Mouse (Mus musculus): ENCODE results near the gene Irf2bp2. TPM values are rescaled to one million over a fixed set of nuclear protein-coding genes. Genes with fewer than 3 reads are reported as not detected.

The Irf2bp2 gene
- polyA plus RNA-seq, 1 experiment = 39.6 TPM

DNA sequence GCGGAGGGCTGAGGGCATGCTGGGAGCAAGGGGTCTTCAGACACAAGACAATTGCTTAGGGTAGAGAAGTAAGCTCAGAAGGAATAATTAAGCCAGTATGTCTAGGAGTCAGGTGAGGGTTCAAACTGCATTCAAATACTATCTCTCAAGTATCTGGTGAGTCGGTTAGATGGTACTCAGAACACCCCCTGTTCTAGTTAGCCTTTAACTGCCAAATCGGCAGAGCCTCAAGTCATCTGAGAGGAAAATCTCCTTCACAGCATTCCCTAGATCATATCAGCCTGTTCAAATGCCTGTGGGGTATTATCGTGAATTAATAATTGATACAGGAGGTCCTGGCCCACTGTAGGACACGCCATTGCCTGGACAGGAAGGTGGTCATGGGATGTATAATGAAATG, 23.9 kb upstream of the Irf2bp2 start:
- TF ChIP-seq CTCF (IDR thresholded peaks at IDR 0.05; ENCODE audit: borderline replicate concordance, extremely low read depth, insufficient read depth, insufficient read length) (no peak), POLR2A (IDR thresholded peaks at IDR 0.05; ENCODE audit: borderline replicate concordance, extremely low read depth, insufficient read depth, insufficient read length, poor library complexity, severe bottlenecking) (no peak)
- DNase-seq (ENCODE audit: low read depth) = no peak

DNA sequence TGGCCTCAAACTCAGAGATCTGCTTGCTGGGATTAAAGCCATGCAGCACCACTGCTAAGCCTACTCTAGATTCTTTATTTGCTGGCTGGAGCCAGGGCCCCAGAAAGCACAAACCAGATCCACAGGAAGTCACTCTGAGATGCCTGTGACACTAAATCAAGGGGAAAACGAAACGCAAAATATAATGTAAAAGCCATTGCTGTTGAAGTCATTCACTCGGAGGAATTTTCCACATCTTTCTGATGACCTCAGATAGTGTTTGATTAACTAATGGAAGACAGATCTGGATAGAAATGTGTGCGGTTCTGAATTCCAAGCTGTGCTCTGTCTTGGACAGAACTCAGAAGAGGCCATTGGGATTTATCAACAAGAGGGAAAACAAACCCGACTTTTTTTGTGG, 22.9 kb upstream of the Irf2bp2 start:
- TF ChIP-seq POLR2A (IDR thresholded peaks at IDR 0.05; ENCODE audit: borderline replicate concordance, extremely low read depth, insufficient read depth, insufficient read length, poor library complexity, severe bottlenecking) (no peak), CTCF (IDR thresholded peaks at IDR 0.05; ENCODE audit: borderline replicate concordance, extremely low read depth, insufficient read depth, insufficient read length) (no peak)
- DNase-seq (ENCODE audit: low read depth) = no peak

DNA sequence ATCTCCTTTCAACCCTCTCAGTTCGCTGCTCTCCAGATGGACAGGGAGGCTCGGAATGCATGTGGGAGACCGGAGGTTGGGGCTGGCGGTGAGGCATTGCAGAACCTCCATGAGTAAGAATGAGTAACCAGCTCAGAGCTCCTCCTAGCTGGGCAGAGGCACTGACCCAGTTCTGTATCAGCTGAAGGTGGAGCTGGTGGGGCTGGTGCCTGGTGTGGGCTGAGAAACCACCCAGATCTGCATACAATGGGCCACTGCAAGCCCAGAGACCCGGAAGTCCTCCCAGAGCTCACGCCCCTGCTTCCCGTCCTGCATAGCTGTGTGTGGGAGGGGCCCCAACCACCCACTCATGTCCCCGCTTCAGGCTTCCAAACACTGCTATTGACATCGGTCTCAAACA, 22.0 kb upstream of the Irf2bp2 start:
- no peak for TF ChIP-seq POLR2A (IDR thresholded peaks at IDR 0.05; ENCODE audit: borderline replicate concordance, extremely low read depth, insufficient read depth, insufficient read length, poor library complexity, severe bottlenecking)
- no peak for TF ChIP-seq CTCF (IDR thresholded peaks at IDR 0.05; ENCODE audit: borderline replicate concordance, extremely low read depth, insufficient read depth, insufficient read length)
- DNase-seq (ENCODE audit: low read depth) = no peak

DNA sequence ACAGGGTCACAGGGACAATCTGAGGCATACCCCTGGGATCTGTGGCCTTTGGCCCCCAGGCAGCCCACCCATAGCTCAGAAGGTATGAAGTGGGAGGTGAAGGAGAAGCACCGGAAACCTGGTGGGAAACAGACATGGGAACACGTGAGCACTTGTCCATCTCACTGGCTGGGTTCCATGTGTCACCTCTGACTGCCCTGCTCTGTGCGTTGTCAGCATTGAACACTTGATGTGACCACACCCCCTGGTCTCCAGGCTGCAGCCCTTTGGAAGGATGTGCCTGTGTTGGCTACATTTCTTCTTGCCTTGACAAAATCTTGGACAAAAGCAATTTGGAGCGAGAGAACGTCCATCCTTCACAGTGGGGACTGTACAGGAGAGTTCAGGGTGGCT, 20.9 kb upstream of the Irf2bp2 start:
- no peak for DNase-seq (ENCODE audit: low read depth)
- TF ChIP-seq POLR2A (IDR thresholded peaks at IDR 0.05; ENCODE audit: borderline replicate concordance, extremely low read depth, insufficient read depth, insufficient read length, poor library complexity, severe bottlenecking) (no peak), CTCF (IDR thresholded peaks at IDR 0.05; ENCODE audit: borderline replicate concordance, extremely low read depth, insufficient read depth, insufficient read length) (no peak)

DNA sequence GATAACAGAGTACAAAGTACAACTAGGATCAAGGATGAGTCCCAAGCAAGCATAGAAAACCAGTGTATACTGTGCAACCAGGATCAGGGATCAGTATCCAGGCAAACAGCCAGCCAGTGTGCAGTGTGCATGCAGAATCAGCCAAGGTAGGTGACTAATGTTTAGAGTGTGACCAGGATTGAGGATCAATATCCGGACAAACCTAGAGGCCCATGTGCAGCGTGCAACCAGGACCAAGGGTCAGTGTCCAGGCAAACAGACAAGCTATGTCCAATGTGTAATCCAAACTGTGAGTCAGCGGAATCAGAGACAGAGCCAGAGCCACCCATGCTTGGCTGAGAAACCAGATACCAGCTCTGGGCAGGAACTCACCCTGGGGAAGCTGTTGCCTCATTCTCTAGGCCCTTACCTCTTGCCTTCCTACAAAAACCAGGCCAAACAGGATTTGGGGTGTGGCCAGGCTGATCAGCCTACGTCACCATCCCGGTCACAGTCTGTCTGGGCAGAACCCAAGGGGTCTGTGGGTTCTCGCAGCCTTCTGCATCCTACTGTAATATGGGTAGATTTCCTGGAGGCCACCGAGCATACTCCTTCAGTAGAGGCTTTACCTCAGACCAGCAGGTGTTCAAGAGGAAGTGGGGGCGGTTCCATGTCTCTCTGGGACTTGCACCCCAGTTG, 20.4 kb upstream of the Irf2bp2 start:
- TF ChIP-seq POLR2A (IDR thresholded peaks at IDR 0.05; ENCODE audit: borderline replicate concordance, extremely low read depth, insufficient read depth, insufficient read length, poor library complexity, severe bottlenecking) (no peak), CTCF (IDR thresholded peaks at IDR 0.05; ENCODE audit: borderline replicate concordance, extremely low read depth, insufficient read depth, insufficient read length) (no peak)
- DNase-seq (ENCODE audit: low read depth) = no peak

DNA sequence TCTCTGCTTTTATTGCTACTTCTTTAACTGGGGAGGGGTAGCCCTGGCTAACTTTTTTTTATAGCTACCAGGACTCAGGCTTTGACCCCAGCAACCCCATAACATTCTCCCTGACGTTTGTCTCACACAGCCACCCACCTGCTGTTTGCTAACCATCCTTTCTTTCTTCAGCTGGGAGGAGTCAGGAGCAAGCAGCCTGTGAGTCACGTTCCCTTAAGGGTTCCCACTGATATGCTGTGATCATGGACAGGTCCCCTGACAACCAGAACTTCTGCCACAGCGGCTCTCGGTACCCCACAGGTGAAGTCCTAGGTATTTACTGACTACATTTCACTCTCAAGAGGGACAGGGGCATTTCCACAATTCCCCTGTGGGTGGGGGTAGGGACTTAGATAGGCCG, 19.4 kb upstream of the Irf2bp2 start:
- TF ChIP-seq CTCF (IDR thresholded peaks at IDR 0.05; ENCODE audit: borderline replicate concordance, extremely low read depth, insufficient read depth, insufficient read length) (no peak), POLR2A (IDR thresholded peaks at IDR 0.05; ENCODE audit: borderline replicate concordance, extremely low read depth, insufficient read depth, insufficient read length, poor library complexity, severe bottlenecking) (no peak)
- DNase-seq (ENCODE audit: low read depth) = no peak

DNA sequence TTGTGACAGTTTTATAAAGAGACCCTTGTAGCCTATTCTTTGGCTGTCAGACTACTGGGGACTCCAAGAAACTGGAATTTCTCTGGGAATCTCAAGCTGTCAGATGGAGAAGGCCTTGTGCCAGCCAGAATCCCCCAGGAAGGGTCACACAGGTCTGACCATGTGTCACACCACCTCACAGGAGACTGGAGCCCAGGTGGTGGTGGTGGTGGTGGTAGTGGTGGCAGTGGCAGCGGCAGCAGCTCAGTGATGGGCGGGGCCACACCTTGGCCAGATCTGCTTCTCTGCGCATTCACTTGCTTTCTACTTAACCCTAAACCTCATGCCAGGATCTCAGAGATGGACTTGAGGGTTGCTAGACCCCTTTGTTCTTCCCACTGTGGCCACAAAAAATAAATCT, 19.0 kb upstream of the Irf2bp2 start:
- DNase-seq (ENCODE audit: low read depth) = no peak
- TF ChIP-seq POLR2A (IDR thresholded peaks at IDR 0.05; ENCODE audit: borderline replicate concordance, extremely low read depth, insufficient read depth, insufficient read length, poor library complexity, severe bottlenecking) (no peak), CTCF (IDR thresholded peaks at IDR 0.05; ENCODE audit: borderline replicate concordance, extremely low read depth, insufficient read depth, insufficient read length) (no peak)

DNA sequence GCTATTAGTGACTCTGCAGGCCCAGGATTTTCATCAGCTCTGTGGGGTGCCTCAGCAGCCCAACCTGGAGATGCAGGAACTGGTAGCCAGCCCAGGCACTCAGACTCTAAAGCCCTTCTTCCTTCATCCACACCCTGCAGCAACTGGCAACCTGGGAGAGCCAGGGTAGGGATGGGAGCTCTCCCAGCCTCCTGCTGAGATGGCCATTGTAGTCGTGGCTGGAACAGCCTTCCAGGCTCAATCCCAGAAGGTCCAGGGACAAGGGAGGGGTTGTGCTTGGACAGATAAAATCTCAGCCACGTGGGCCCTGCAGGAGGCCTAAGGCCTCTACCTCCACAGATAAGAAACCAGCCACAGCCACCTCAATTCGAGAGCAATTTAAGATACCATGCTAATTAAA, 16.9 kb upstream of the Irf2bp2 start:
- TF ChIP-seq POLR2A (IDR thresholded peaks at IDR 0.05; ENCODE audit: borderline replicate concordance, extremely low read depth, insufficient read depth, insufficient read length, poor library complexity, severe bottlenecking) (no peak), CTCF (IDR thresholded peaks at IDR 0.05; ENCODE audit: borderline replicate concordance, extremely low read depth, insufficient read depth, insufficient read length) (no peak)

DNA sequence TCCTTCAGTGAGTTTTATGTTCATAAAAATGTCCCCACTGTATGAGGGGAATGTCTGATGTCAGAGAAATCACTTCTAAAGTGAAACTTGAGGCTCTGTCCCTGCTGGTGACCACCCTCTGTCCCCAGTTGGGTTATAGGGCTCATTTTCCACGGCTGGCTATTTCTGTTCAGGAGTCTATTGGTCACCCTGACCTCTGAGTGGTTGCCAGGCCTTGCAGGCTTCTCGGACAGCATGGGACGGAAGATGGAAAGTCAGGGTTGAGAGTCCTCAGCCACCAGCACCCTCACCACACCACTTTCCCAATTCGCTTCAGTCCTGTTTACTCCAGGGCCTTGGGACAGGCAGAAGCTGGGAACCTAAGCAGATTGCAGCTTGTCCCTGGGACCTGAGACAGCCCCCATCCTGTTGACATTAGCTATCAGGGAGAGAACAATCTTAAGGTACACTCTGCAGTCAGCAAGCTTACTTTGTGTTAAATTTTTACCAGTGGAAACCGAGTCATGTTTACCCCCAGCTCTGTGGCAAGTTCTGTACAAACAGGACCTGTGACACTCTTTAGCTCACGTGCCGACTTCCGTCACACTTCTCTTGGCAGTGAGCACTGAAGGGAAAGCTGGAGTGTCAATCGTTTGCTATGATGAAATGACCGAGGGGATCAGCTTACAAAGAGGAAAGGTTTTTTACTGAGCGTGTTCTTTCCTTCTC, 15.9 kb upstream of the Irf2bp2 start:
- no peak for TF ChIP-seq CTCF (IDR thresholded peaks at IDR 0.05; ENCODE audit: borderline replicate concordance, extremely low read depth, insufficient read depth, insufficient read length)
- no peak for TF ChIP-seq POLR2A (IDR thresholded peaks at IDR 0.05; ENCODE audit: borderline replicate concordance, extremely low read depth, insufficient read depth, insufficient read length, poor library complexity, severe bottlenecking)
- no peak for DNase-seq (ENCODE audit: low read depth)

More for the DNA sequence above, 16.9 kb upstream of the Irf2bp2 start:
- no peak for DNase-seq (ENCODE audit: low read depth)

DNA sequence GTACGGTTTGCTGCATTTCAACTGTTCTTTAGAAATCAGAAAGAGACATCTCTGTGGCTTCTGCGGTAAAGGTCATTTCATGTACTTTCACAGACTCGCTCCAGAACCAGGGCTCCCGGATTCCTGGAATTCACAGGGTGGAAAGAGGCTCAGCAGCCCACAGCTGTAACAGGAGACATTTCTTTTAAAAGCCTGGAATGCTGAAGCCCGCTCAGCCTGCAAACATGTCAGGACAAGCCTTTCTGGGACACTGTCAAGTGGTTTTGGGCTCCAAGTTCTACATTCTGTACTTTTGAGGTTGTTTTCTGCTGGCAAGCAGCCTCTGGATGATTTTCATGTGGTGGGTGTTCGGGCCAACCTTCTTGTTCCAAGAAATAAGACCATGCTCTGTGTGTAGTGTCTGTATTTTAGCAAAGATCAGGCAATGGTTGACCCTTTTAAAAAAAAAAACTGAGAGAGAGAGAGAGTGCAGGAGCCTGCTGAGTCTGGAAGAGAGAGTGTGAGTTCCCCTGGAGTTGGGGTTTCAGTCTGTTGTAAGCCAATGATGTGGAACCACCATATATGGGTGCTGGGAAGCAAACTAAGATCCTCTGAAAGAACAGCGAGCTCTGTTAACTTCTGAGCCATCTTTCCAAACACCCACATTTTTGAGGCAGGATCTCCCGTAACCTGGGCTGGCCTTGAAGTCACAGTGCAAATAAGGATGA, 9.6 kb upstream of the Irf2bp2 start:
- DNase-seq (ENCODE audit: low read depth) = no peak
- TF ChIP-seq POLR2A (IDR thresholded peaks at IDR 0.05; ENCODE audit: borderline replicate concordance, extremely low read depth, insufficient read depth, insufficient read length, poor library complexity, severe bottlenecking) (no peak), CTCF (IDR thresholded peaks at IDR 0.05; ENCODE audit: borderline replicate concordance, extremely low read depth, insufficient read depth, insufficient read length) (no peak)

DNA sequence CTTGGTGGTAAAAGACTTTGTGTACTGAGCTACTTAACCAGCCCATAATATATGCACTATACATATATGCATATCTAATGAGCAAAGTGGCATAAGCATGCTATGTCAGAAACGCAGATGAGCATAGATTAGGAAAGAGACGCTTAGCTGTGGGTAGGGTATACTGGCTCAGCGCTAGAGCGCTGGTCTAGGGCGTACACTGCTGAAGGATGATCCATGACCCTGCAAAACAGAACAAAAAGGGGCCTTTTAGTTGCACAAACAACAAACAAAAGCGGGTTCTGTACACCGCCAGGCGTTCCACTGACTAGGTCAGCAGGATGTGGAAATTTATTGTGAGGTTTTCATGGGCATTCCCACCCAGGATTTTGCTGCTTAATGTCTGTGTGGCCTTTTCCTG, 8.9 kb upstream of the Irf2bp2 start:
- no peak for DNase-seq (ENCODE audit: low read depth)
- no peak for TF ChIP-seq CTCF (IDR thresholded peaks at IDR 0.05; ENCODE audit: borderline replicate concordance, extremely low read depth, insufficient read depth, insufficient read length)
- no peak for TF ChIP-seq POLR2A (IDR thresholded peaks at IDR 0.05; ENCODE audit: borderline replicate concordance, extremely low read depth, insufficient read depth, insufficient read length, poor library complexity, severe bottlenecking)
